Mouse (Mus musculus): ENCODE data around the gene P2rx2. TPM values are rescaled to one million over a fixed set of nuclear protein-coding genes. Genes with fewer than 3 reads are reported as not detected.

P2rx2 gene
- polyA plus RNA-seq, 1 experiment from 2014 or later: 1.4 TPM

GRCm38 (mm10) chr5:110354716-110355115 is 11.7 kb upstream of the P2rx2 start:
- ATAC-seq (ENCODE audit: insufficient read depth, low FRiP score, low TSS enrichment) (no peak), DNase-seq (ENCODE audit: low spot score) (peak; percentile 61)
- Histone ChIP-seq H3K27ac (ENCODE audit: low read depth, low read length) (no peak overlapping the region), H3K9me3 (ENCODE audit: control insufficient read depth, low read length) (no peaks in the 10 kb centered on the region), H3K4me2 (ENCODE audit: low read depth) (no peak overlapping the region), H3K4me1 (ENCODE audit: control insufficient read depth, insufficient read depth, low read length) (no peaks in the 10 kb centered on the region), H3K27me3 (ENCODE audit: control insufficient read depth, insufficient read depth, low read length) (peaks cover 4% of the 10 kb centered on the region; the same call in 1 of the 2 replicates), H3K36me3 (ENCODE audit: control insufficient read depth, insufficient read depth, low read length) (no peaks in the 10 kb centered on the region), H3K4me3 (ENCODE audit: low read depth, low read length) (no peak overlapping the region), H3K9ac (ENCODE audit: low read length) (no peak overlapping the region)
- 18% methylated on average over 7 of the region's 7 CpGs for WGBS

DNA sequence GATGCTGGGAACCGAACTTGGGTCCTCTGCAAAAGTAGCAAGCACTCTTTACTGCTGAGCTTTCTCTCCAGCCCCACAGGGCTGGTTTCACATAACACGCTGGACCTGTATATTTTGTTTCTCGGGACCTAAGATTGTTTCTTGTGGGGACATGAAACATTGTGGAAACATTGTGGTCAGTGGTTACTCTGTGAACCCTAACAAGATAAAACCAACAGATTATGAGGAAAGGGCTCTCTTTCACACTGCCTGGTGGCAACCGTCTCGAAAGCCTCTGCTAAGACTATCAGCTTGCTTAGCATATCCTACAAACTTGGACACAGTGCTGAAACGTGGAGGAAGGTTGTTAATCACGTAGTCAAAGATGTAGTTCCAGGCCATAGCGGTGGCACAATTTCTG is 4.0 kb upstream of the P2rx2 start:
- no peaks in the 10 kb centered on the region for H3K4me1 ChIP-seq (ENCODE audit: control insufficient read depth, insufficient read depth, low read length)
- DNase-seq (ENCODE audit: low spot score) (no peak), ATAC-seq (ENCODE audit: insufficient read depth, low FRiP score, low TSS enrichment) (no peak)
- H3K27me3 ChIP-seq (ENCODE audit: control insufficient read depth, insufficient read depth, low read length): peaks cover 18% of the 10 kb centered on the region
- H3K9ac ChIP-seq (ENCODE audit: low read length): no peak overlapping the region
- no peak overlapping the region for H3K27ac ChIP-seq (ENCODE audit: low read depth, low read length)
- no peak overlapping the region for H3K4me3 ChIP-seq (ENCODE audit: low read depth, low read length)
- WGBS: 87% methylated on average over 8 of the region's 8 CpGs
- no peaks in the 10 kb centered on the region for H3K9me3 ChIP-seq (ENCODE audit: control insufficient read depth, low read length)
- no peak overlapping the region for H3K4me2 ChIP-seq (ENCODE audit: low read depth)
- no peaks in the 10 kb centered on the region for H3K36me3 ChIP-seq (ENCODE audit: control insufficient read depth, insufficient read depth, low read length)

DNA sequence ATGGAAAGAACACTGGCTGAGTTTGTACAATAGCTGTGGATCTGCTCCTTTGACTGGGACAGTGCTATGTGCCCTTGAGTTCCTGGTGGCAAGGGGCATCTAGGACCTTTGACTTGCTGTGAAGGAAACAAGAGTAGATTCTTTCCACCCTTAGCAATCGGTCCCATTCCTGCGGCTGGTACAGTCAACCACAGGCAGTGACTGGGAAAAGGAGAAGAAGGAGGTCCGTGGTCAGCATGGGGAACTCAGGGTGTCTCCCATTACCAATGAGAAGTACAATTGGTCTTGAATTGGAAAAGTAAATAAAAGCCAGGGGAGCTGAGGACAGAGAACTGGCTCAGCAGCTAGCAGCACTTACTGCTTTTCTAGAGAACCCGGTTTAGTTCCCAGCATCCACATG is 2.5 kb upstream of the P2rx2 start:
- Histone ChIP-seq H3K27me3 (ENCODE audit: control insufficient read depth, insufficient read depth, low read length) (peaks cover 26% of the 10 kb centered on the region), H3K27ac (ENCODE audit: low read depth, low read length) (no peak overlapping the region), H3K4me2 (ENCODE audit: low read depth) (no peak overlapping the region), H3K4me3 (ENCODE audit: low read depth, low read length) (no peak overlapping the region), H3K9ac (ENCODE audit: low read length) (no peak overlapping the region), H3K9me3 (ENCODE audit: control insufficient read depth, low read length) (no peaks in the 10 kb centered on the region), H3K36me3 (ENCODE audit: control insufficient read depth, insufficient read depth, low read length) (no peaks in the 10 kb centered on the region; the same call in 1 of the 2 replicates), H3K4me1 (ENCODE audit: control insufficient read depth, insufficient read depth, low read length) (no peaks in the 10 kb centered on the region)
- ATAC-seq (ENCODE audit: insufficient read depth, low FRiP score, low TSS enrichment): no peak
- DNase-seq (ENCODE audit: low spot score): no peak
- WGBS: 80% methylated on average over 4 of the region's 4 CpGs

- no peaks in the 10 kb centered on the region for H3K4me1 ChIP-seq (ENCODE audit: control insufficient read depth, insufficient read depth, low read length)
- no peak for DNase-seq (ENCODE audit: low spot score)
- peaks cover 26% of the 10 kb centered on the region for H3K27me3 ChIP-seq (ENCODE audit: control insufficient read depth, insufficient read depth, low read length)
- no peak for ATAC-seq (ENCODE audit: insufficient read depth, low FRiP score, low TSS enrichment)
- H3K4me3 ChIP-seq (ENCODE audit: low read depth, low read length): no peak within 1 kb of the TSS
- H3K36me3 ChIP-seq (ENCODE audit: control insufficient read depth, insufficient read depth, low read length): no peaks in the 10 kb centered on the region; the same call in 1 of the 2 replicates
- no peak within 1 kb of the TSS for H3K4me2 ChIP-seq (ENCODE audit: low read depth)
- H3K9ac ChIP-seq (ENCODE audit: low read length): no peak within 1 kb of the TSS
- 77% methylated on average over 4 of the region's 4 CpGs for WGBS
- no peak within 1 kb of the TSS for H3K27ac ChIP-seq (ENCODE audit: low read depth, low read length)
- H3K9me3 ChIP-seq (ENCODE audit: control insufficient read depth, low read length): no peaks in the 10 kb centered on the region
Measured at GRCm38 (mm10) chr5:110344524-110344923, 1.5 kb upstream of the P2rx2 start, which contains the start of gene Lrcol1. Lrcol1 (plus strand) TSS chr5:110344730.

GRCm38 (mm10) chr5:110338792-110339191 is 4.2 kb downstream of the P2rx2 start:
- 97% methylated on average over 2 of the region's 2 CpGs for WGBS
- no peak for ATAC-seq (ENCODE audit: insufficient read depth, low FRiP score, low TSS enrichment)
- H3K27ac ChIP-seq (ENCODE audit: low read depth, low read length): no peak overlapping the region
- no peak overlapping the region for H3K9ac ChIP-seq (ENCODE audit: low read length)
- H3K4me3 ChIP-seq (ENCODE audit: low read depth, low read length): no peak overlapping the region
- no peaks in the 10 kb centered on the region for H3K4me1 ChIP-seq (ENCODE audit: control insufficient read depth, insufficient read depth, low read length)
- no peak overlapping the region for H3K4me2 ChIP-seq (ENCODE audit: low read depth)
- no peaks in the 10 kb centered on the region for H3K9me3 ChIP-seq (ENCODE audit: control insufficient read depth, low read length)
- H3K36me3 ChIP-seq (ENCODE audit: control insufficient read depth, insufficient read depth, low read length): peaks cover 6% of the 10 kb centered on the region; the same call in 1 of the 2 replicates
- H3K27me3 ChIP-seq (ENCODE audit: control insufficient read depth, insufficient read depth, low read length): peaks cover 22% of the 10 kb centered on the region
- DNase-seq (ENCODE audit: low spot score): no peak

DNA sequence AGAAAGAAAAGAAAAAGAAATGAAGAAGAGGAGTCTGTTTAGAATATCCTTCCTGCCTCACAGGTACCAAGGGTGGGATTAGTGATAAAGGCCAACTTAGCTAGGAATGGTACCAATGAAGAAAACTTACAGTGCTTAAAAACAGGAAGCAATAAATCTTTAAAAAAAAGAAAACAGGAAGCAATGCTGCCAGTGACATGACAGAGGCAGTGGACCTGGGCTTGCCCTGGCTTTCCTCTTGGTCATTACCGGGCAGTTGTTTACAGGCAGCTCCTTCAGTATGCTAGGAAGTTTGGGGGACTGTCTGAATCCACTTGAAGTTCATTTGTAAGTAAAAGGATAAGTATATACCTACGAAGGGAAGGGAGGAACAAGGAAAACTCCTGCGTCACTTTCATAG is 12.5 kb downstream of the P2rx2 start:
- Histone ChIP-seq H3K27ac (ENCODE audit: low read depth, low read length) (no peak overlapping the region), H3K27me3 (ENCODE audit: control insufficient read depth, insufficient read depth, low read length) (no peaks in the 10 kb centered on the region), H3K4me1 (ENCODE audit: control insufficient read depth, insufficient read depth, low read length) (no peaks in the 10 kb centered on the region), H3K36me3 (ENCODE audit: control insufficient read depth, insufficient read depth, low read length) (peaks cover 8% of the 10 kb centered on the region), H3K4me2 (ENCODE audit: low read depth) (no peak overlapping the region), H3K9me3 (ENCODE audit: control insufficient read depth, low read length) (no peaks in the 10 kb centered on the region), H3K9ac (ENCODE audit: low read length) (no peak overlapping the region), H3K4me3 (ENCODE audit: low read depth, low read length) (no peak overlapping the region)
- ATAC-seq (ENCODE audit: insufficient read depth, low FRiP score, low TSS enrichment) (no peak), DNase-seq (ENCODE audit: low spot score) (no peak)
- 92% methylated on average over 3 of the region's 3 CpGs for WGBS

GRCm38 (mm10) chr5:110313127-110313526 is 29.9 kb downstream of the P2rx2 start:
- Histone ChIP-seq H3K36me3 (ENCODE audit: control insufficient read depth, insufficient read depth, low read length) (peaks cover 5% of the 10 kb centered on the region; the same call in 1 of the 2 replicates), H3K9ac (ENCODE audit: low read length) (no peak overlapping the region), H3K27ac (ENCODE audit: low read depth, low read length) (no peak overlapping the region), H3K4me1 (ENCODE audit: control insufficient read depth, insufficient read depth, low read length) (no peaks in the 10 kb centered on the region), H3K4me2 (ENCODE audit: low read depth) (no peak overlapping the region), H3K27me3 (ENCODE audit: control insufficient read depth, insufficient read depth, low read length) (no peaks in the 10 kb centered on the region), H3K4me3 (ENCODE audit: low read depth, low read length) (no peak overlapping the region), H3K9me3 (ENCODE audit: control insufficient read depth, low read length) (no peaks in the 10 kb centered on the region)
- WGBS: 97% methylated on average over 3 of the region's 3 CpGs
- DNase-seq (ENCODE audit: low spot score) (no peak), ATAC-seq (ENCODE audit: insufficient read depth, low FRiP score, low TSS enrichment) (no peak)

- Histone ChIP-seq H3K27me3 (ENCODE audit: control insufficient read depth, insufficient read depth, low read length) (no peaks in the 10 kb centered on the region), H3K4me1 (ENCODE audit: control insufficient read depth, insufficient read depth, low read length) (no peaks in the 10 kb centered on the region), H3K4me3 (ENCODE audit: low read depth, low read length) (no peak overlapping the region), H3K4me2 (ENCODE audit: low read depth) (no peak overlapping the region), H3K27ac (ENCODE audit: low read depth, low read length) (no peak overlapping the region), H3K36me3 (ENCODE audit: control insufficient read depth, insufficient read depth, low read length) (peaks cover 7% of the 10 kb centered on the region; the same call in 1 of the 2 replicates), H3K9me3 (ENCODE audit: control insufficient read depth, low read length) (no peaks in the 10 kb centered on the region), H3K9ac (ENCODE audit: low read length) (no peak overlapping the region)
- no peak for ATAC-seq (ENCODE audit: insufficient read depth, low FRiP score, low TSS enrichment)
- no peak for DNase-seq (ENCODE audit: low spot score)
- 98% methylated on average over 7 of the region's 7 CpGs for WGBS
Measured at GRCm38 (mm10) chr5:110308861-110309260, 34.2 kb downstream of the P2rx2 start.

- no peak overlapping the region for H3K9ac ChIP-seq (ENCODE audit: low read length)
- ATAC-seq (ENCODE audit: insufficient read depth, low FRiP score, low TSS enrichment) (no peak), DNase-seq (ENCODE audit: low spot score) (no peak)
- no peak overlapping the region for H3K27ac ChIP-seq (ENCODE audit: low read depth, low read length)
- peaks cover 10% of the 10 kb centered on the region; the same call in 1 of the 2 replicates for H3K36me3 ChIP-seq (ENCODE audit: control insufficient read depth, insufficient read depth, low read length)
- no peaks in the 10 kb centered on the region for H3K9me3 ChIP-seq (ENCODE audit: control insufficient read depth, low read length)
- H3K4me3 ChIP-seq (ENCODE audit: low read depth, low read length): no peak overlapping the region
- 92% methylated on average over 2 of the region's 2 CpGs for WGBS
- no peaks in the 10 kb centered on the region for H3K4me1 ChIP-seq (ENCODE audit: control insufficient read depth, insufficient read depth, low read length)
- H3K4me2 ChIP-seq (ENCODE audit: low read depth): no peak overlapping the region
- H3K27me3 ChIP-seq (ENCODE audit: control insufficient read depth, insufficient read depth, low read length): no peaks in the 10 kb centered on the region
Measured at GRCm38 (mm10) chr5:110300591-110300990, 42.4 kb downstream of the P2rx2 start.

Data from neural tube, embryonic 11.5 days (tissue).